ENCODE assay signal across 9 mouse cellular contexts in genomic region chr9:122635138-122635964, GRCm38 (mm10).
DNase-seq lines count a peak whose midpoint lies in the region; ATAC-seq and TF ChIP-seq lines count a peak whose summit lies in the region.
"Had no signal": no experiment of that assay in that cellular context is flagged by ENCODE, and none has a peak within 500 bp of the region (broad histone marks: within the 10 kb centered on the region; RNA-seq: fewer than 3 reads in every experiment).

No protein-coding gene starts in this region.

- H3K36me3 ChIP-seq in hindbrain, embryonic 13.5 days = no peaks in the 10 kb centered on the region
- H3K36me3 ChIP-seq in hindbrain, embryonic 10.5 days = no peaks in the 10 kb centered on the region
- H3K36me3 ChIP-seq: embryonic facial prominence, embryonic 13.5 days had no signal

- no peak overlapping the region for H3K4me3 ChIP-seq in hindbrain, embryonic 13.5 days
- no peak overlapping the region for H3K4me3 ChIP-seq in hindbrain, embryonic 10.5 days
- H3K4me3 ChIP-seq: embryonic facial prominence, embryonic 13.5 days had no signal

- ATAC-seq in hindbrain, embryonic 13.5 days (ENCODE audit: low FRiP score) = peak; percentile 82
- peak; percentile 68 for ATAC-seq in Patski
- no peak for ATAC-seq in inflammation-experienced regulatory T-cells, adult 6 months

- no peak overlapping the region; the same call in 1 of the 2 replicates for H3K9ac ChIP-seq in hindbrain, embryonic 13.5 days
- H3K9ac ChIP-seq: embryonic facial prominence, embryonic 13.5 days had no signal

- H3K4me2 ChIP-seq in hindbrain, embryonic 13.5 days = no peak overlapping the region
- H3K4me2 ChIP-seq: embryonic facial prominence, embryonic 13.5 days had no signal

- no peak for TF ChIP-seq CTCF in Patski (IDR thresholded peaks at IDR 0.05)

- 25% methylated on average over 10 of the region's 10 CpGs for WGBS in hindbrain, embryonic 13.5 days
- WGBS in hindbrain, embryonic 10.5 days = 58% methylated on average over 10 of the region's 10 CpGs

- peaks cover 37% of the 10 kb centered on the region for H3K4me1 ChIP-seq in hindbrain, embryonic 13.5 days (replicated peaks)
- H3K4me1 ChIP-seq in hindbrain, embryonic 10.5 days (replicated peaks) = no peaks in the 10 kb centered on the region

- CTCF ChIA-PET in Patski (lab: Charles Lee) = interaction anchor here (1.0 kb wide), 1 partner anchor 14 kb away, joined by 3 read pairs; no protein-coding TSS in a partner anchor

- no peaks in the 10 kb centered on the region for H3K9me3 ChIP-seq in hindbrain, embryonic 13.5 days
- no peaks in the 10 kb centered on the region for H3K9me3 ChIP-seq in hindbrain, embryonic 10.5 days
- H3K9me3 ChIP-seq: embryonic facial prominence, embryonic 13.5 days had no signal

- peaks cover 71% of the 10 kb centered on the region for H3K27me3 ChIP-seq in hindbrain, embryonic 13.5 days
- no peaks in the 10 kb centered on the region; the same call in 1 of the 2 replicates for H3K27me3 ChIP-seq in hindbrain, embryonic 10.5 days (ENCODE audit: insufficient read depth, poor library complexity, severe bottlenecking)
- no peaks in the 10 kb centered on the region for H3K27me3 ChIP-seq in Patski
- H3K27me3 ChIP-seq: embryonic facial prominence, embryonic 13.5 days had no signal

- in situ Hi-C loops in Patski (cut with MboI; ENCODE audit: low pct_unique_long_range_greater_than_20kb) = loop anchor here (25.0 kb wide), 2 partner anchors 602 to 852 kb away; partner anchors contain the start of gene Limd1

- peak overlapping the region; percentile 85 for H3K27ac ChIP-seq in hindbrain, embryonic 13.5 days
- H3K27ac ChIP-seq in hindbrain, embryonic 10.5 days = no peak overlapping the region
- H3K27ac ChIP-seq: embryonic facial prominence, embryonic 13.5 days had no signal

- DNase-seq in hindbrain, embryonic 10.5 days (ENCODE audit: low spot score) = no peak
- no peak for DNase-seq in Patski (ENCODE audit: low read depth, low spot score)
- DNase-seq in cerebellum, adult 9-11 months = peak; percentile 31
- DNase-seq in layer of hippocampus, adult 8-10 months (ENCODE audit: low spot score in 2 of 2) = peak; percentile 57 to 63
- DNase-seq in embryo, embryonic 10 days (ENCODE audit: low spot score) = no peak
- DNase-seq in thymus, adult 18-20 months = no peak

- POLR2A ChIA-PET in Patski (lab: Charles Lee) = no interaction called here

Comparison
In these comparisons a context has a peak if more than half of its experiments do, and no peak if none do; other contexts are left out.
1. DNase-seq: peak in cerebellum, adult 9-11 months (single experiment) and layer of hippocampus, adult 8-10 months (2 of 2); none in hindbrain, embryonic 10.5 days (single experiment), Patski (single experiment), embryo, embryonic 10 days (single experiment) and thymus, adult 18-20 months (0 of 2).